Mouse (Mus musculus) ES-Bruce4 (cell line): ENCODE measurements at regions not wholly inside any gene's neighbourhood (a gene's known extent, or its start where the extent isn't known, plus 50 kb on each side); places are given as distances from the start of the nearest gene placed in this dataset.

Source experiments
- H3K27ac ChIP-seq: 2 replicates; pipeline ENCODE4 v1.5.1; 2012; ENCODE audit warnings: low read length, inconsistent platforms; ENCODE audit not compliant: insufficient read depth
- H3K27me3 ChIP-seq: 2 replicates; pipeline ENCODE4 v1.6.1; 2012; ENCODE audit warnings: mild to moderate bottlenecking, low read length, inconsistent platforms; ENCODE audit not compliant: control insufficient read depth, poor library complexity, insufficient read depth, severe bottlenecking
- H3K36me3 ChIP-seq: 2 replicates; pipeline ENCODE4 v1.6.1; 2012; ENCODE audit warnings: inconsistent platforms, mild to moderate bottlenecking, low read length, moderate library complexity; ENCODE audit not compliant: control insufficient read depth, poor library complexity, insufficient read depth, severe bottlenecking
- H3K4me1 ChIP-seq: one replicate; pipeline ENCODE4 v1.8.1; 2011; ENCODE audit warnings: low read length; ENCODE audit not compliant: control insufficient read depth, insufficient read depth
- H3K4me3 ChIP-seq: 2 replicates; pipeline ENCODE4 v1.5.1; 2011; ENCODE audit warnings: low read depth, mild to moderate bottlenecking, low read length
- H3K9ac ChIP-seq: 2 replicates; pipeline ENCODE4 v1.6.1; 2012; ENCODE audit warnings: low read depth, mild to moderate bottlenecking, inconsistent platforms; ENCODE audit not compliant: poor library complexity, severe bottlenecking
- H3K9me3 ChIP-seq: replicated peaks from 2 replicates; pipeline ENCODE4 v1.6.1; 2012; ENCODE audit warnings: mild to moderate bottlenecking, low read length, inconsistent platforms; ENCODE audit not compliant: control insufficient read depth, poor library complexity, insufficient read depth, severe bottlenecking
- CTCF ChIP-seq: IDR thresholded peaks from one replicate; pipeline ENCODE4 v1.8.1; 2011; ENCODE audit warnings: low read depth, low read length
- EP300 ChIP-seq: IDR thresholded peaks from 2 replicates; pipeline ENCODE4 v1.6.1; 2011; ENCODE audit warnings: low read depth, low read length; ENCODE audit not compliant: insufficient read depth
- POLR2A ChIP-seq: IDR thresholded peaks from one replicate; pipeline ENCODE4 v1.8.1; 2011; ENCODE audit warnings: low read length; ENCODE audit not compliant: insufficient read depth

- no peak for TF ChIP-seq CTCF
- no peak overlapping the region for H3K4me3 ChIP-seq
- no peaks in the 10 kb centered on the region for H3K4me1 ChIP-seq
- no peaks in the 10 kb centered on the region for H3K9me3 ChIP-seq
- H3K27me3 ChIP-seq, result no peaks in the 10 kb centered on the region
- no peak overlapping the region for H3K9ac ChIP-seq
- no peaks in the 10 kb centered on the region for H3K36me3 ChIP-seq
- no peak overlapping the region for H3K27ac ChIP-seq
Observed at GRCm38 (mm10) chr11:45642142-45642756, 209.6 kb upstream of the Clint1 start.

DNA sequence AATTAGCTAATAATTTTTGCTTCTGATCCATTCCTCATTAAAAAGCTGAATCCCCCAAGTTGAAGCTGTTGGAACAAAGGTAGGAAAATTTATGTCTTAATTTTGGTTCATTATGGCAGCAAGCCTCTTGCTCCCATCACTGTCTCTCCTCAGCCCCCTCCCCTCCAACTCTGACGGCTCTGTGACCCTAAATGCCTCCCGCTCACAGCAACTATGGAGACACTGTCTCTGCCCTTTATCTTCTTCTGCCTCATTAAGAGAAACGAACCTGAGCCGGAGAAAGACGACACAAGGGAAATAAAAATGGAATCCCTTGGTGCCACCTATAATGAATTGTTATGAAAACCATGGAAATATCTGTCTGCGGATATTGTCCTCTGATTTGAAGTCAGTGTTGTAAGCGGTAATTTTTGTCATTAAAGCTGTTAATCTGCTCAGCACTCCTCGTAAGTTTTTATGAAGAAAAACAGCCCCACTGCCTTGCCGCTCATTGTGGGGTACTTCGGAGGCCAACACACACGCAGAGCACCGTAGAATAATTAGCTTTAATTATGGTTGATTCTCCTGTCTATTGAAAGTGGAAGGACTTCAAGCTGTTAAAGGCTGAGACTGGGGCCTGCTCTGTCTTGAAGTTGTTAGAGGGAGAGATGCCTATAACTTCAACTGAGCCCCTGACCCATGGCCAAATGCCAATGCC lies 208.1 kb upstream of the Clint1 start:
- Histone ChIP-seq H3K4me1 (no peaks in the 10 kb centered on the region), H3K9me3 (no peaks in the 10 kb centered on the region), H3K4me3 (no peak overlapping the region), H3K27ac (no peak overlapping the region), H3K36me3 (no peaks in the 10 kb centered on the region), H3K9ac (no peak overlapping the region), H3K27me3 (no peaks in the 10 kb centered on the region)
- TF ChIP-seq EP300, result no peak
- TF ChIP-seq CTCF, result no peak
- no peak for TF ChIP-seq POLR2A

DNA sequence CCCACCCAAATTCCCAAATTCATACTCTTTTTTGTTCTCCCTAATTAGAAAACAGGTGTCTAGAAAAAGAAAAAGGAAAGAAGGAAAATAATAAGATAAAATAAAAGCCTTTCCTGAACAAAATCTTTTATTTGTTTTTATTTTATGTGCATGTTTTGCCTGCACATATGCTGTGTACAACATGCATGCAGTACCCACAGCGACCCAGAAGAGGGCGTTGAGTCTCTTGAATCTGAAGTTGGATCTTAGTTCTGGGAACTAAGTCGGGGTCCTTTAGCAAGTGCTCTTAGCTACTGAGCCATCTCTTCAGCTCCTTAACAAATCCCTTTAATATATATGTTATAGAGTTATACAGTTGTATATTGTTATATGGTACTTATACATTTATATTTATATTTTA lies 206.0 kb upstream of the Clint1 start:
- H3K27ac ChIP-seq, result no peak overlapping the region

DNA sequence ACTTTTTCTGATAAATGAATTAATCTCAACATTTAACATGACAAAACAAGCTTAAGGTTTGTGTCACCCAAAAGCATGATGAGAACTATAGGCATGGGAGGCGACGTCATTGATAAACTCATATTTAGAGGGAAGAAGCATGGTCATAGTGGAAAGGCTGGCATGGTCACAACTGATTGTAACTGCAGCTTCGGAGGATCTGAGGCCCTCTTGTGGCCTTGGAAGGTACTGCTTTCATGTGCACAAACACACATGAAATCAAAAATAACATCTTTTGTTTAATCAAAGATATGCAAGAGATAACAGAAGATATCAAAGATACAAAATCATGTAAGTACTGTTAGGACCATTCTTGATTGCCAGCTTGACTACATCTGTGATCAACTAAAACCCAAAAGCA lies 204.0 kb upstream of the Clint1 start:
- H3K4me1 ChIP-seq, result no peaks in the 10 kb centered on the region
- H3K27ac ChIP-seq, result no peak overlapping the region
- H3K27me3 ChIP-seq, result no peaks in the 10 kb centered on the region
- no peak overlapping the region for H3K4me3 ChIP-seq
- TF ChIP-seq CTCF (peak; percentile 46), POLR2A (no peak), EP300 (no peak)
- no peak overlapping the region for H3K9ac ChIP-seq
- no peaks in the 10 kb centered on the region for H3K9me3 ChIP-seq
- no peaks in the 10 kb centered on the region for H3K36me3 ChIP-seq

More for the DNA sequence above, 206.0 kb upstream of the Clint1 start:
- TF ChIP-seq EP300 (no peak), CTCF (no peak), POLR2A (no peak)
- no peaks in the 10 kb centered on the region for H3K4me1 ChIP-seq
- no peaks in the 10 kb centered on the region for H3K9me3 ChIP-seq
- no peaks in the 10 kb centered on the region for H3K36me3 ChIP-seq
- no peak overlapping the region for H3K9ac ChIP-seq
- H3K27me3 ChIP-seq, result no peaks in the 10 kb centered on the region
- no peak overlapping the region for H3K4me3 ChIP-seq

- H3K4me3 ChIP-seq, result no peak overlapping the region
Observed at GRCm38 (mm10) chr11:45656260-45656659, 195.6 kb upstream of the Clint1 start.

GRCm38 (mm10) chr11:45670156-45670830 lies 181.6 kb upstream of the Clint1 start:
- TF ChIP-seq POLR2A (no peak), EP300 (no peak), CTCF (no peak)
- Histone ChIP-seq H3K9ac (no peak overlapping the region), H3K9me3 (no peaks in the 10 kb centered on the region), H3K27ac (no peak overlapping the region), H3K4me1 (no peaks in the 10 kb centered on the region), H3K4me3 (no peak overlapping the region), H3K36me3 (no peaks in the 10 kb centered on the region), H3K27me3 (no peaks in the 10 kb centered on the region)

More at GRCm38 (mm10) chr11:45656260-45656659, 195.6 kb upstream of the Clint1 start:
- Histone ChIP-seq H3K4me1 (no peaks in the 10 kb centered on the region), H3K9ac (no peak overlapping the region), H3K9me3 (no peaks in the 10 kb centered on the region; the same call in none of the 2 replicates), H3K27ac (no peak overlapping the region), H3K36me3 (no peaks in the 10 kb centered on the region), H3K27me3 (no peaks in the 10 kb centered on the region)
- TF ChIP-seq POLR2A (no peak), CTCF (no peak), EP300 (no peak)
